Mouse (Mus musculus): ENCODE measurements at regions not wholly inside any gene's neighbourhood (a gene's known extent, or its start where the extent isn't known, plus 50 kb on each side); places are given as distances from the start of the nearest gene placed in this dataset.
A peak's percentile ranks its signal among the peaks of the same experiment; 100 is the strongest.
"Not testable (repeated sequence)": the region's sequence is repeated elsewhere in the genome, so short reads cannot be mapped to it uniquely, and the experiment has no call there.

DNA sequence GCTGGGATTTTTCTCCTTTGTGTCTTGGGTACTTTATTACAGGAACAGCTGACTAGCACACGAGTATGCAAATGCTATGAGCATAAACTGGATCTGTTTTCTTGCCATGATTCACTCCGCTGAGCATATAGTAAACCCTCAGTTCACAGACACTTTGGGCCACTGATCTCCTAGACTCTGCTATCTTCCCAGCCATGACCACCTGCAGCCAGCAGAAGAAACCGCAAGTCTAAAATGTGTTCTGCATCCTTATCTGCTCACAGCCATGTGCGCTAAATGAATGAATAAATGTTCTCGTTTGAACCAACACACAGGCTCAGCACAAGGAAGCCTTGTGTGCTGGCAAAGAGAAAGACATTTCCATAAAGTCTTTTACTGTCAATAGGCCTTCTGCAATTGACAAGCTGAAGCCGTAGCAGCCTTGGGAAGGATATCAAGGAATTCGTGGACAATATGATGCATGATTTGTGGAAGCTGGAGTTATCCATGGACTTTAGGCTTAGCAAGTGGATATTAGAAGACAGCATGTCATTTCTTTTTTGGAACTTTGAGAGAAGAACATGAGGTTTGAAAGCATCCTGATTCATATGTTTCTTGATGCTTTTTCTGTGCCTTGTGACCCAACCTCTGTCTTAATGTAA, 127.2 kb downstream of the Tcp10c start:
- Histone ChIP-seq H3K4me3 (ENCODE audit: low read depth, low read length) (no peak overlapping the region), H3K27me3 (ENCODE audit: insufficient read depth, low read length) (no peaks in the 10 kb centered on the region), H3K4me2 (ENCODE audit: low read depth, low read length) (no peak overlapping the region), H3K4me1 (ENCODE audit: insufficient read depth) (no peaks in the 10 kb centered on the region), H3K27ac (ENCODE audit: low read depth) (no peak overlapping the region), H3K36me3 (replicated peaks; ENCODE audit: insufficient read depth, low read length) (no peaks in the 10 kb centered on the region), H3K9ac (replicated peaks) (no peak overlapping the region), H3K9me3 (ENCODE audit: low read length) (no peaks in the 10 kb centered on the region)
- ATAC-seq (peak; percentile 74), DNase-seq (no peak)
- TF ChIP-seq CTCF (IDR thresholded peaks at IDR 0.05; ENCODE audit: low read depth), result no peak
- TF ChIP-seq EP300 (IDR thresholded peaks at IDR 0.05; ENCODE audit: low read depth), result peak; percentile 83
- WGBS (ENCODE audit: insufficient replicate concordance), result 64% methylated on average over 7 of the region's 7 CpGs

DNA sequence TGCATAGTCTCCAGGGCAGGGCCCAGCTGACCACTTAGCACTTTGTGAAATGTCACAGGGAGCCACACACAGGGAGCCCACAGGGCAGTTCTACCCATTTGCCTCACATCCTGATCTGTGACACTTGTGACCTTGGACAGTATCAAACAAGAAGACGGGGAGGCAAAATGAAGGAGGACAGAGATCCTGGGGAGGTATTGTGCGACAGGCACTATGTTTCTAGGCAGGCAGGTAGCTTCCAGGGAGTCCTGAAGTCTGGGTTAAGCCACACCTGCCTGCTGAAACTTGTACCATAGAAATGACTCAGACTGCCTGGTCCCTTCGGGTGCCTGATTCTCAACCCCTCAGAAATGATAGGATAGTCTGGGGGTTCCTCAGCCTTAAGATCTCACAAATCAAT, 127.8 kb downstream of the Tcp10c start:
- DNase-seq (no peak), ATAC-seq (no peak)
- Histone ChIP-seq H3K4me1 (ENCODE audit: insufficient read depth) (no peaks in the 10 kb centered on the region), H3K9me3 (ENCODE audit: low read length) (no peaks in the 10 kb centered on the region), H3K4me3 (ENCODE audit: low read depth, low read length) (no peak overlapping the region), H3K9ac (replicated peaks) (no peak overlapping the region), H3K4me2 (ENCODE audit: low read depth, low read length) (no peak overlapping the region), H3K36me3 (replicated peaks; ENCODE audit: insufficient read depth, low read length) (no peaks in the 10 kb centered on the region), H3K27ac (ENCODE audit: low read depth) (no peak overlapping the region), H3K27me3 (ENCODE audit: insufficient read depth, low read length) (no peaks in the 10 kb centered on the region)
- TF ChIP-seq CTCF (IDR thresholded peaks at IDR 0.05; ENCODE audit: low read depth) (no peak), EP300 (IDR thresholded peaks at IDR 0.05; ENCODE audit: low read depth) (no peak)
- 74% methylated on average over 3 of the region's 3 CpGs for WGBS (ENCODE audit: insufficient replicate concordance)

DNA sequence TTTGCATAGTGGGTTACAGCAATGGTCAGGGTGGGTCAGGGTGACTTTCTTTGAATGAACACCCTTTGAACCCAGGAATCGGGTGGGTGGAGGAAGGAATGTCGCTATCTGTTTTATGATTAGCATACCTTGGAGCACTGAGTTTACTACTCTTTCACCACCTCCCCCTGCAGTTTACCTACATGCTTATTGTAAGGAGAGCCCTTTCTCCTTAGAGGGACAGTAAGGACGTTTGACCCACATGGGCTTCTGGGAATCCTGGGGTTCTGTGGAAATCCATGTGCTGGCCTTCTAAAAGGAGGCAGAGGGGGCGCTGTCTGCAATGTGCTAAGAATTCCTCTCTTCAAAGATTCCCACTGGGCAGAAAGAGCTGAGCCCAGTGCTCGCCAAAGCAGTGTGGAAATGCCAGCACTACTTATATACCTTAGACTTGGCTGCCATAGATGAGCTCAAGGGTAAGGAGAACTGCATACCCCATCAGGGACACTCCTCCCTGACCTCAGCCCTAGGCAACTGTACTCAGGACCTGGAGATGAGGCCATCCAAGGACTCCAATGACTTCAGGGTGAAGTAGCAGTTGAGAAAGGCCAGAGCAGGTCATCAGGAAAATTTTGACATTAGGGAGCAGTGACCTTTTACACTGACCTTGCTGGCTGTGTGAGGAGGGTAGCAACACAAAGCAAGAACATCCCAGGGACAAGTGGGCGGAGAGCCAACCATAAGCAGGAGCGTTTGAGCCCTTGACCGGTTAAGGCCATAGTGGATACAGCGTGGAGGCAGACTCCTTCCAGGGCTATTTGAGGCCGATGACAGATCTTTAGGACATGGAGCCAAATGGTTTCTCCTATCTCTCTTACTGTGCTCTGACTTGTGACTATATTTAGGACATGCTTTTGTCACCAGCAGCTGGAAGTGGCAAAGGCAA, 133.2 kb downstream of the Tcp10c start:
- H3K36me3 ChIP-seq (replicated peaks; ENCODE audit: insufficient read depth, low read length), result no peaks in the 10 kb centered on the region
- no peaks in the 10 kb centered on the region for H3K27me3 ChIP-seq (ENCODE audit: insufficient read depth, low read length)
- H3K4me3 ChIP-seq (ENCODE audit: low read depth, low read length), result no peak overlapping the region
- TF ChIP-seq EP300 (IDR thresholded peaks at IDR 0.05; ENCODE audit: low read depth) (no peak), CTCF (IDR thresholded peaks at IDR 0.05; ENCODE audit: low read depth) (no peak)
- H3K27ac ChIP-seq (ENCODE audit: low read depth), result no peak overlapping the region
- WGBS (ENCODE audit: insufficient replicate concordance), result 75% methylated on average over 10 of the region's 10 CpGs
- no peak for DNase-seq
- no peak for ATAC-seq
- H3K4me1 ChIP-seq (ENCODE audit: insufficient read depth), result no peaks in the 10 kb centered on the region
- no peaks in the 10 kb centered on the region for H3K9me3 ChIP-seq (ENCODE audit: low read length)
- no peak overlapping the region for H3K4me2 ChIP-seq (ENCODE audit: low read depth, low read length)
- no peak overlapping the region for H3K9ac ChIP-seq (replicated peaks)

DNA sequence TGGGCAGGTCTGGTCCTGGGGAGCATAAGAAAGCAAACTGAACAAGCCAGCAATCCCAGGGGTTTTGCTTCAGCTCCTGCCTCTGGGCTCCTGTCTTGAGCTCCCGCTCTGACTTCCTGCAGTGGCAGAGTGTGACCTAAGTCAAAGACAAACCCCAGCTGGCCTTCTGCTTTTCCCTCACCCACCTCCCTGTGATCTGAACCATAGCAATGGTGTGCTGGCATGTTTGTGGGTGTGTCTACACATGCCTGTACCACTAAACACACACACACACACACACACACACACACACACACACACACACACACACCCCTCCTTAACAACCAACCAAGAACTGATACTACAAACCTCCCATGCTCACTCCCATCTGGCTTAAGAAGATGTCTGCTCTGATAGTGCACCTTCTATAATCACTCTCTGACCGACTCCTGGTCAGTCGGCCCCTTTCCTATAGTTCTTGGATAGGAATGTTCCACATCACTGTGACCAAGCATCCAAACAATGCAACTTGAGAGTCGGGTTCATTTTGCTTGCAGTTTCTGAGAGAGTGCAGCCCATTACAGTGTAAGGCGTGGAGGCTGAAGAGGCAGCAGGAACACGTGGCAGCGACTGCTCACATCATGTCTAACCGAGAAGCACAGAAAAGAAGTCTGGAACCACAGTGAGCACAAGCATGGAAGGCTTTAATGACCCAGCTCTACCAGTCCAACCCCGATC, 134.4 kb downstream of the Tcp10c start:
- WGBS (ENCODE audit: insufficient replicate concordance), result 69% methylated on average over 9 of the region's 9 CpGs

DNA sequence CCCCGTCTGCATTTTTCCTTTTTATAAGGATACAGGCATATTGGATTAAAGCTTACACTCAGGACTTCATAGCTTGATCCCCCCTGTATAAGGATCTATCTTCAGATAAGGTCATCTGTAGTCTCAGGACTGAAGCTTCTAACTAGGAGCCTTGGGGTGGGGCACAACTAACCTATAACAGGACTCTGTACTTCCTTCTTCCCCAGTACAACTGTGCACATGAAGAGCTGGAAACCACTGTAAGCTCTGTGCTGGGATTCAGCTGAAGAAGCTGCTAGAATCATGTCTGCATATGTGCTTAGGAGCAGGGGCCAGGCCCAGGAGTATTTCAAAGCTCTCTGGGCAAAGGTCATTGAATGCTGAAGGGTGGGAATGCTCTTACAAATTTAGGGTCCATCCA, 137.9 kb downstream of the Tcp10c start:
- H3K9me3 ChIP-seq (ENCODE audit: low read length); H3K4me1 ChIP-seq (ENCODE audit: insufficient read depth); H3K27me3 ChIP-seq (ENCODE audit: insufficient read depth, low read length); H3K36me3 ChIP-seq (replicated peaks; ENCODE audit: insufficient read depth, low read length); DNase-seq; H3K4me3 ChIP-seq (ENCODE audit: low read depth, low read length); H3K4me2 ChIP-seq (ENCODE audit: low read depth, low read length); H3K9ac ChIP-seq (replicated peaks); ATAC-seq; H3K27ac ChIP-seq (ENCODE audit: low read depth): not testable (repeated sequence)
- 69% methylated on average over 1 of the region's 1 CpGs for WGBS (ENCODE audit: insufficient replicate concordance)

More for the DNA sequence above, 134.4 kb downstream of the Tcp10c start:
- no peak for ATAC-seq
- DNase-seq, result no peak
- no peaks in the 10 kb centered on the region for H3K9me3 ChIP-seq (ENCODE audit: low read length)
- no peak overlapping the region for H3K27ac ChIP-seq (ENCODE audit: low read depth)
- H3K27me3 ChIP-seq (ENCODE audit: insufficient read depth, low read length), result no peaks in the 10 kb centered on the region
- H3K4me2 ChIP-seq (ENCODE audit: low read depth, low read length), result no peak overlapping the region
- TF ChIP-seq EP300 (IDR thresholded peaks at IDR 0.05; ENCODE audit: low read depth) (no peak), CTCF (IDR thresholded peaks at IDR 0.05; ENCODE audit: low read depth) (no peak)
- no peaks in the 10 kb centered on the region for H3K4me1 ChIP-seq (ENCODE audit: insufficient read depth)
- H3K4me3 ChIP-seq (ENCODE audit: low read depth, low read length), result no peak overlapping the region
- no peaks in the 10 kb centered on the region for H3K36me3 ChIP-seq (replicated peaks; ENCODE audit: insufficient read depth, low read length)
- no peak overlapping the region for H3K9ac ChIP-seq (replicated peaks)

DNA sequence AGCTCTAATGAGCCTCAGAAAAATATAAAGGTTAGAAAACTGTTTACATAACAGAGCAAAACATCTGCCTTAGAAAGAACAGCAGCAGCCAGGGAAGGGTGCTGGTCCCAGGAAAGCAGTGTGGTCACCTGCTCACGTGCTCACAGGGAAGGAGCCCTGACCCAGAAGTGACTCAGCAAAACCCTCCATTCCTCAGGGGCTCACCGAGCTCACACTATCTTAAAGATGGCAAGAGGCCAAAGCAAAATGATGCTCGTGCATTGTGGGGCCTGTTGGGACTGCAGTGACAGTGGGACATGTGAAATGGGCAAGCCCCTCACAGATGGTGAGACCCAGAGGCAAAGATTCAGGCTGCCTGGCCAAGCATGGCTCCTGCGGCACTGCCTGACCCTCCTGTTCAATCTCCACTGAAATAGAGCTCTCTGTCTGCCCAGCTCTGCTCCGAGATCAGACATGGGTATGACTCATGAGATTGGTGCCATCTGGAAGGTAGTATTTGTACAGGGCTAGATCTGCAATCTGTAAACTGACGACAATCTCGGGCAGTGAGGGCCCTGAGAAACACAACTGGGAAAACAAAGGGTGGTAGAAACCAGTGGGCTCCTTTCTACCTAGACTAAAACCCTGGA, 138.4 kb downstream of the Tcp10c start:
- DNase-seq, ATAC-seq: not testable (repeated sequence)
- WGBS (ENCODE audit: insufficient replicate concordance), result 25% methylated on average over 3 of the region's 7 CpGs

DNA sequence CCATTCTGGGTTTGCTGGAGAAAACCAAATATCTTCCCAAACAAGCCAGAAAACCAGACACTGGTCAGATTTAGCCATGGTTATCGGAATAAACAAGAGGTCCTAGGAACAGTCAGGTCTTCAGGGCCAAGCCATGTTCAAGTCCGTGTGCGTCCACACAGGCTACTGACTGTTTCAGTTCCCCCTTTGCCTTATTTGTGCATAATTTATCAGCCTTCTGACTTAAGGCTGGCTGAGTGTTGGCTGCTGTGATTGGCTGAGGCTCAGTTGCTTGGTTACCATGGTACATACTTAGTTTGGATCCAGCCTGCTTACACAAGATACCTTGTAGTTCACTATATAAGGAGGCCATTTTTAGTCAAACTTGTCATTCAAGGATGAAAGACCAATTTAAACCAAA, 139.5 kb downstream of the Tcp10c start:
- not testable (repeated sequence) for H3K9me3 ChIP-seq (ENCODE audit: low read length); H3K9ac ChIP-seq (replicated peaks); H3K4me2 ChIP-seq (ENCODE audit: low read depth, low read length); H3K27me3 ChIP-seq (ENCODE audit: insufficient read depth, low read length); H3K36me3 ChIP-seq (replicated peaks; ENCODE audit: insufficient read depth, low read length); ATAC-seq; H3K4me3 ChIP-seq (ENCODE audit: low read depth, low read length); H3K4me1 ChIP-seq (ENCODE audit: insufficient read depth); H3K27ac ChIP-seq (ENCODE audit: low read depth); DNase-seq
- 62% methylated on average over 3 of the region's 3 CpGs for WGBS (ENCODE audit: insufficient replicate concordance)

More for the DNA sequence above, 138.4 kb downstream of the Tcp10c start:
- H3K36me3 ChIP-seq (replicated peaks; ENCODE audit: insufficient read depth, low read length); H3K9ac ChIP-seq (replicated peaks); H3K9me3 ChIP-seq (ENCODE audit: low read length); H3K4me2 ChIP-seq (ENCODE audit: low read depth, low read length); H3K27ac ChIP-seq (ENCODE audit: low read depth); H3K4me3 ChIP-seq (ENCODE audit: low read depth, low read length); H3K4me1 ChIP-seq (ENCODE audit: insufficient read depth); H3K27me3 ChIP-seq (ENCODE audit: insufficient read depth, low read length): not testable (repeated sequence)

DNA sequence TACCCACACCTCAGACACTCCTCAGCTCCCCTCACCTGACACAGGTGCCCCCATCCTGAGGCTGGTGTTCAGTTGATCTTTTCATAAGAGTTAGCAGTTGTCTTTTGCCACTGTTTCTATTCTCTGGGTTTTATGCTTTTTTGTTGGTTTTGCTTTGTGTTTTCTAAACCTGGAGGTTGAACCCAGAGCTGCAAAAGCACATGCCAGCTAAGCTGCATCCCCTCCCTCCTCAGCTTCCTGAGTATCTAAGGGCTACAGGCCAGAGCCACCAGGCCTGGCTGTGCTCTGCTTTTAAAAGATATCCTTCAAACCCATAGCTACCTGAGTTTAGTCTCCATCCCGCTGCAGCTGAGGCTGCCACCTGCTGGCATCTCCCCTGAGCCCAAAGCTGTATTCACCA, 140.1 kb downstream of the Tcp10c start:
- not testable (repeated sequence) for H3K9ac ChIP-seq (replicated peaks); ATAC-seq; H3K27me3 ChIP-seq (ENCODE audit: insufficient read depth, low read length); H3K4me1 ChIP-seq (ENCODE audit: insufficient read depth); H3K27ac ChIP-seq (ENCODE audit: low read depth); DNase-seq; H3K9me3 ChIP-seq (ENCODE audit: low read length); H3K4me3 ChIP-seq (ENCODE audit: low read depth, low read length); H3K36me3 ChIP-seq (replicated peaks; ENCODE audit: insufficient read depth, low read length); H3K4me2 ChIP-seq (ENCODE audit: low read depth, low read length)
- no CpG with 5 or more reads among the region's 1 CpGs for WGBS (ENCODE audit: insufficient replicate concordance)

All from liver, postnatal 0 days (tissue).